Mouse (Mus musculus) testis, postnatal 14 days (tissue): ENCODE measurements around the gene Arpin.
A peak's percentile ranks its signal among the peaks of the same experiment; 100 is the strongest.

Experiments
- DNase-seq: peaks from one replicate; pipeline ENCODE4 v3.0.0; 2021; ENCODE audit warnings: low spot score

The Arpin gene

GRCm38 (mm10) chr7:79934862-79935510 lies at the start of gene Arpin:
Gene Arpin, minus strand, starts transcription at chr7:79935359.
- peak; percentile 37 for DNase-seq

DNA sequence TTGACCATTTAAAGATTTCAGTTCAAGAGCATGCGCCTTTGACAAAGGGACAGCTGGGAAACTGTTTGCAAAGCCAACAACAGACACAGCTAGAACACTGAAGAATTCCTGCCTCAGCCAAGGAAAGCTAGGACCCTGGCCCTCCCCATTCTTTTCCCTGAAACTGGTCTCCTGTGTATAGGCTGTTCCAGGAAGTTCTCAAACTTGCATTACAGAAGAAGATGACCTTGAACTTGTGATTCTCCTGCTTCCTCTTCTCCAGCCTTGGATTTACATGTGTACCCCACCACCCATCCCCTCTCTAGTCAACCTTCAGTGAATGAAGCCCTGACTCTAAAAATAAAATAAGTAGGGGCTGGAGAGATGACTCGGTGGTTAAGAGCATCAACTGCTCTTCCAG lies 40.2 kb upstream of the Arpin start:
- no peak for DNase-seq

DNA sequence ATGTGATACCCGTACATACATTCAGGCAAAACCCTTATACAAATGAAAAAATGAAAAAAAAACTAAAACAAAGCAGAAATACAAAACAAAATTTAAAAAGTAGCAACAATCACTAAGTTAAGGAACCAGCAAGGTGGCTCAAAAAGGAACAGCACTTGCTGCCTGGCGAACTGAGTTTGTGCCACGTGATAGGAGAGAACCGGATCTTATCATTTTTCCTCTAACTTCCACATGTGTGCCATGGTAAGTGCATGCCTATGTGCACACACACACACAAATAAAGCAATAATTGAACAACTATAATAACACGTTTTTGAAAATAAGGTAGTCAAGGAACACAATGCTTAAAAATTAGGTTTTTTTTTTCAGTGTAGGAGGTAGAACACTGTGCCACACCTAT lies 37.0 kb upstream of the Arpin start:
- DNase-seq: no peak

DNA sequence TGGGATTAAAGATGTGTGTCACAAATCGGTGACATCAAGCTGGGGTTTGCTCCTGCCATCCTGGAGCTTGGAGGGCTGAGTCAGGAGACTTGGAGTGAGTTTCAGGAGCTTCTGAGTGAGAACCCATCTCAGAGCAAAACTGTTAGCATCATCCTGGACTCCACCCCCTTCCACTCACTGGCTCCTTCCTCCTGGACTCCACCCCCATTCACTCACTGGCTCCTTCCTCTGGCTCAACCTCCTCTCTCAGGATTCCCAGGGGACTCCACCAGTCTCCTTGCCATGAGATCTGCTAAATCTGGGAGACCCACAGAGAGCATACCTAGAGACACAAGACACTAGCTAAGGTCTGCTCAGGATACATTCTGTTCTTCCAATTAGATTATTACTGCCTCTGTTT lies 35.2 kb upstream of the Arpin start:
- no peak for DNase-seq

DNA sequence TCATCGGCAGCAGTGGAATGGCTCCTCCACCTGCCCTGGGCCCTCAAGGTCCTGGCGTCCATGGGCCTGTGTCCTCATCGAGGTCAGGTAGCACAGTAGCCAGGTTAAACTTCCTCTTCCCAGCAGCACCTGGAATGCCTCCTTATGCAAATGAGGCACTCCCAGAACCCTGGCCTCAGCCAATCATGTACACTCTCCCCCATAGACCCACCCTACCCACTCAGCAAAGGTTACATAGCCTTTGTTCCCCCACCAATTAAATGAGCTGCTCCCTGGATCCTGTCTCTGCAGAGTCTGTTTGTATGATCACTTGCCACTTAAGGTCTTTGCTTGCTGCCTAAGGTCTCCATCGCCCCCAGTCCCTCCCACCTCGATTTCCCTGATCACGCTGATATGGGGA lies 33.2 kb upstream of the Arpin start:
- DNase-seq: no peak

GRCm38 (mm10) chr7:79961600-79961999 lies 26.4 kb upstream of the Arpin start:
- DNase-seq: no peak

DNA sequence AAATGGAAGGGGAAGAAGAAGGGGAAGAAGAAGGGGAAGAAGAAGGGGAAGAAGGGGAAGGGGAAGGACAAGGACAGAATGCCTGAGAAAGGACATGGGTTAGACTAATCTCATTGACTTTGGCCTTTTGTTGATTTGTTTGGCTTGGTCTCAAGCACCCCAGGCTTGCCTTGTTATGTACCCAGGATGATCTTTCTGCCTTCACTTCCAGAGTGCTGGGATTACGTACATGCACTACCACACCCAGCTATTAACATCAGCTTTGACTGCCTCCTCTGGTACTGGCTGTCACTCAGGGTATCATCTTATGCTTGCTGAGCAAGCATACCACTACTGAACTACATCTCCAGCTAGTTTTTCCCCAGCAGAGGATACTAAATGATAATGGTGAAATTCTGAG lies 21.0 kb upstream of the Arpin start:
- DNase-seq: no peak

DNA sequence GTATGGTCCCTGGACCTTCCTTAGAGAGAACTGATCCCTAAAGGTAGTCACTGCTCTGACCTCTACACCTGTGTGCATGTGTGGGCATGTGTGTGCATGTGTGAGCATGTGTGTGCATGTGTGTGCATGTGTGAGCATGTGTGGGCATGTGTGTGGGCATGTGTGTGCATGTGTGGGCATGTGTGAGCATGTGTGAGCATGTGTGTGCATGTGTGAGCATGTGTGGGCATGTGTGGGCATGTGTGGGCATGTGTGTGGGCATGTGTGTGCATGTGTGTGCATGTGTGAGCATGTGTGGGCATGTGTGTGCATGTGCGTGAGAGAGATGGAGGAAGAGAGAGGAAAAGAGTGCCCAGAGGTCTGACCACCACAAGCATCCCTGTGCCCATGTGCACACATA lies 19.7 kb upstream of the Arpin start:
- no peak for DNase-seq

GRCm38 (mm10) chr7:79951038-79951437 lies 15.9 kb upstream of the Arpin start:
- no peak for DNase-seq

- DNase-seq: no peak
Observed at GRCm38 (mm10) chr7:79950236-79950635, 15.1 kb upstream of the Arpin start.

DNA sequence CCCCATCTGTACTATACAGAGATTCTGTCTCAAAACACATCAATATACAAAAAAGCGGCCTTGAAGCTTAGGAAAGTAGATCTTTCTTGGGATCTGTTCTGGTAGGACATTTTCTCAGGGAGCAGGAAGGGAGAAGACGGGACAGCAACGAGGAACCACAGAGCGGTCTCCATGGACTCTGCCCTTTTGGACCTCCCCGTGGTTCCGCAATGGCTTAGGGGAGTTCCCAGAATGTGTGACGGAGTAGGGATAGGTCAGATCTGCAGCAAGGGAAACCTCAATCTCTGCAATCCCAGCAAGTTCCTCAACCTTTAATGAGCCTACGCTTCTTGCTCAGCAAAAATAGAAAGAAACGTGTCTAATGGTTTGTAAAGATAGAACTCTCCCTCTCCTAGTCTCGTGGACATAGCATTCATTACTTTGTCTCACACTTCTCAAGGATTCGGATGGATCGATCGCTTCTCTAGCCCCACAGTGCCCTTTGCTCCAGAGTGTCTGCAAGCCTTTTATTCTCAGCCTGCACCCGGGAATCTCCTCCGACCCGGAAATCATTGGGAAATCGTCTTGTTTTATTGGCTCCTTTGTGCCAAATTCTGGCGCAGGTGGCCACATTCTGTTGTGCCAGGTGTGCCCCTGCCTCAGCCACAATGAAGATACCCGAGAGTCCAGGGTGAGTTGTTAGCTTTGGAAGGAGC lies 499 bp upstream of the Arpin start:
- no peak for DNase-seq

- no peak for DNase-seq
Observed at GRCm38 (mm10) chr7:79934461-79934860, 698 bp downstream of the Arpin start.

DNA sequence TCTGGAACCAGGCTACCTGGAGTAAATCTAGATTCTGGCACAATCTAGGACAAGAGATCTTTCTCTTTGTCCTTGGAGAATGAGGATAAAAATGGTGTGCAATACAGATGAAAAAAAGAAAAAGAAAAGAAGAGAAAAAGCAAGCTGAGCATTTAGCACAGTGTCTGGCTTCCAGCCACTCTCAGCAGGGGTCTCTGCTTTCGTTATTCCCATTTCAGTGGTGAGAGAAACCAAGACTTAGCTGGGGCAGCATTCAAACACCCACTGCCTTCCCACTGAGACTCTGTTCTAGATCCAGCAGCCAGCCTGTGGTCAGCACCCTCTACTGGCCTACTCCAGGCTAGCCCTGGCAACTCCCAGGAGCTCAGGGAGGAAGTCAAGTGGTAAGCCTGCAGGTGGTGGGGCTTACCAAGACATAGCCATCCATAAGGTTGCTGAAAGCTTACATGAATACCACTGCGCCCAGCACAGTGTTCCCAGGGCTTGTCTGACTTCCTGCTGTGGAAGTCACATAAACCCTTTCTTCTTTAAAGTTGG lies 6.6 kb downstream of the Arpin start:
- DNase-seq: no peak

DNA sequence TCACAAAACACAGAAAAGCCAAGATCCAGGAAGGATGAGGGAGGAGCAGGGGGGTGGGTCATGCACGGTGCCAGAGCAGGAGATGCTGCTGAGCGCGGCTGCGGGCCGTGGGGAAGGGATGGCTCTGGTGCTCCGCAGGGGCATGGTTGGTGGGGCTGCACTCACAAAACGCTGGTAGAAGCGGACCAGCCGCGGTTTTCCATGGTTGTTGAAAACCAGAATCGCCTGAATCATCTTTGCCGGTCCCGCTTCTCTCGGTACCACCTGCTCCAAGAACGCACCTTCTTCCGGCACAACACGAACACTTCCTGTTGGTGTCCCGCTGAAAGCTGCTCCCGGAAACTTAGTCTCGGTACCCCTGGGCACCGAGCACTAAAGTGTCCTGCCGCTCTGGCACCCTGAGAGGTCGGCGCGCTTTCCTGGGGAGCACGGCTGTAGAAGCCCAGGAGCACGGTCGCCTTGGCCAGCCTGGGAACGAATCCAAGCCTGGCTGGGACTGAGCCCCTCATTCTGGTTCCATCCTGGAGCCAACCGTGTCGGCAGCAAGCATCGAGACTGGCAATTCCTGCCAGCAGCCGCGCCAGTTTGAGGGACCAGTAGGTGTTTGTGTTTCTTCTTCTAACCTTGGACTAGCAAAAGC lies 14.7 kb downstream of the Arpin start, which contains the start of gene Ap3s2:
Gene Ap3s2, minus strand, starts transcription at position 306 of the 640 bp plus-strand sequence.
- DNase-seq: peak; percentile 89

- no peak for DNase-seq
Observed at GRCm38 (mm10) chr7:79914556-79914955, 20.6 kb downstream of the Arpin start.

DNA sequence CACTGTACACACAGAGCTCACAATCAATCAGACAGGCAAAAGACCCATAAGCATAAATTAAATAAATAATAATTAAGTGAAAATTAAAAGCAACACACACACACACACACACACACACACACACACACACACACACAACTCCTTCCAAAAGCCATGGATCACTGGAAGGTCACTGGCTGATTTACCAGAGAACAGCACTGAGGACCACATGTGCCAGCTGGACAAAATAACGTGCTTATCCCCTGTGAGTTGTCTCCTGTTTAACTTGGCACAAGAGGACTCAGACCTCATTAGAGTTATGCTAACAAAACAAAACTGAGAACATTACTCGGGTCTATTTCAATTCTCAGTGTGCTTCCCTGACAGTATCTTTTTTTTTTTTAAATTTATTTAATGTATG lies 27.8 kb downstream of the Arpin start:
- DNase-seq: no peak

- no peak for DNase-seq
Observed at GRCm38 (mm10) chr7:79906914-79907313, 28.2 kb downstream of the Arpin start.

GRCm38 (mm10) chr7:79905193-79905592 lies 30.0 kb downstream of the Arpin start:
- no peak for DNase-seq

DNA sequence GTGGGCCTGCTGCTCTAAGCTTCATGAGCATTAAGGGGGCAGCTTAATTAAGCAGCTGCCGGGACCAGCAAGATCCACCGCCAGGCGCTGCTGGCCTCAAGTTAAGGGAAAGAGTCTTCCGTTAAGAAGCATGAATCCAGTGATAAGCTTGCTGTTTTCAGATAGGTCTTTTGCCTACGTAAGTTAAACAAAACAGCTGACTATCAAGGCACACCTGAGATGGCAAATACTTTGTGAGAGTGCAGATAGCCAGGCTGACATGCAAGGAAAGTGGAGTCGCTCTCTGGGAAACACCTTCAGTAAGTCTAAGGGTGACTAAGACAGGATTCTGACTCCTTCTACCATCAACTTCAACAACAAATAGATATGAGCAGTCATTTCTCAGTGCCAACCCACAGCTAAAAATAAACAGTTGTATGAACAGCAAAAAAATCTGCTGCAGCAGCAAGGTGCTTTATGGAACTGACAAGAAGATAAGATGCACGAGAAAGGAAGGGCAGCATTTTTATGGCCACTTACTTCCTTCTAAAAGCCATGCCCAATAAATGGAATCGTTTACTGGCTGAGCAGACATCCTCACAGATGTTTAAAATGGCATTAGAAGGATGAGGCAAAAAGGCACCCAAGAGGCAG lies 31.9 kb downstream of the Arpin start:
- DNase-seq: no peak

GRCm38 (mm10) chr7:79900753-79901152 lies 34.4 kb downstream of the Arpin start:
- DNase-seq: no peak

DNA sequence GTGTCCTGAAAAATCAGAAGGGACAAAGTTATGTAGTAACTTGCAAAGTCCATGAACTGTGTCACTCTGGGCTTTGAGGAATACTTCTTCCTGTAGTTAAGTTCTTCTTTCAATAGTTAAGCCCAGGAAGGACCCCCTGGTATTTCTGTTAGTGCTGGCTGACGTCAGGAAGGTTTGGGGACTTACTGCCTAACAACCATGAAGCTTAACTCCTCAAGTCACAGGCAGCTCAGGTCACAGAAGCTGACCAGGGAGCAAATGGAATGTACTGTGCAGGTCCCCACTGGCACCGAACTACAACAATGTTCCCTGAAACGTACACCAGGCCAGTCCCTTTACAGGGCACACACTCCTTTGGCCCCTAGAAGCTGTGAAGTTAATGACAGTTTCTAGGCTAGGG lies 39.9 kb downstream of the Arpin start:
- DNase-seq: no peak

- no peak for DNase-seq
Observed at GRCm38 (mm10) chr7:79894790-79895189, 40.4 kb downstream of the Arpin start.
